Comparison of ENCODE assay signal across 10 mouse cellular contexts in genomic region chr12:27135997-27136559, GRCm38 (mm10).
DNase-seq lines count a peak whose midpoint lies in the region; ATAC-seq and TF ChIP-seq lines count a peak whose summit lies in the region.
"Had no signal": no experiment of that assay in that cellular context is flagged by ENCODE, and none has a peak within 500 bp of the region (broad histone marks: within the 10 kb centered on the region; RNA-seq: fewer than 3 reads in every experiment).

No protein-coding gene starts in this region.

- no peak for TF ChIP-seq CTCF in lung, adult 2 months (IDR thresholded peaks at IDR 0.05; ENCODE audit: insufficient read depth, low read length)
- no peak for TF ChIP-seq CTCF in forebrain, postnatal 0 days (IDR thresholded peaks at IDR 0.05; ENCODE audit: low read depth)
- no peak for TF ChIP-seq CTCF in left cerebral cortex, adult 2 months (IDR thresholded peaks at IDR 0.05)

- H3K9me3 ChIP-seq in lung, embryonic 15.5 days, result no peaks in the 10 kb centered on the region
- H3K9me3 ChIP-seq in forebrain, postnatal 0 days (ENCODE audit: low read length), result no peaks in the 10 kb centered on the region
- no peaks in the 10 kb centered on the region for H3K9me3 ChIP-seq in intestine, embryonic 16.5 days (ENCODE audit: control insufficient read depth, low read length)
- H3K9me3 ChIP-seq in neural tube, embryonic 15.5 days (replicated peaks), result no peaks in the 10 kb centered on the region

- peak overlapping the region; percentile 45 for H3K4me2 ChIP-seq in lung, embryonic 15.5 days
- H3K4me2 ChIP-seq in forebrain, postnatal 0 days (ENCODE audit: low read depth), result no peak overlapping the region
- peak overlapping the region; percentile 45 for H3K4me2 ChIP-seq in intestine, embryonic 16.5 days (ENCODE audit: low read depth, low read length)
- no peak overlapping the region for H3K4me2 ChIP-seq in neural tube, embryonic 15.5 days

- H3K27me3 ChIP-seq in lung, embryonic 15.5 days, result no peaks in the 10 kb centered on the region
- H3K27me3 ChIP-seq in forebrain, postnatal 0 days (ENCODE audit: insufficient read depth, low read length), result no peaks in the 10 kb centered on the region
- no peaks in the 10 kb centered on the region for H3K27me3 ChIP-seq in intestine, embryonic 16.5 days (replicated peaks; ENCODE audit: control insufficient read depth, insufficient read depth, low read length)
- no peaks in the 10 kb centered on the region for H3K27me3 ChIP-seq in neural tube, embryonic 15.5 days (replicated peaks)

- H3K4me1 ChIP-seq in lung, embryonic 15.5 days, result peaks cover 25% of the 10 kb centered on the region
- H3K4me1 ChIP-seq in lung, adult 2 months (ENCODE audit: control insufficient read depth, insufficient read depth, low read length), result no peaks in the 10 kb centered on the region; the same call in 1 of the 2 replicates
- H3K4me1 ChIP-seq in forebrain, postnatal 0 days (ENCODE audit: insufficient read depth), result peaks cover 22% of the 10 kb centered on the region
- H3K4me1 ChIP-seq in intestine, embryonic 16.5 days (ENCODE audit: control insufficient read depth, insufficient read depth, low read length), result peaks cover 20% of the 10 kb centered on the region
- H3K4me1 ChIP-seq in neural tube, embryonic 15.5 days, result peaks cover 26% of the 10 kb centered on the region

- H3K27ac ChIP-seq in lung, embryonic 15.5 days, result peak overlapping the region; percentile 75
- H3K27ac ChIP-seq in forebrain, postnatal 0 days (ENCODE audit: low read depth, low read length), result 0 out of 2 replicates have a peak overlapping the region, but pooled peaks have one; percentile 2
- H3K27ac ChIP-seq in intestine, embryonic 16.5 days (ENCODE audit: low read length), result peak overlapping the region; percentile 59
- peak overlapping the region; percentile 33; the same call in 1 of the 2 replicates for H3K27ac ChIP-seq in neural tube, embryonic 15.5 days (replicated peaks)
- no peak overlapping the region for H3K27ac ChIP-seq in left cerebral cortex, adult 2 months

- no peaks in the 10 kb centered on the region for H3K36me3 ChIP-seq in lung, embryonic 15.5 days
- H3K36me3 ChIP-seq in forebrain, postnatal 0 days (ENCODE audit: insufficient read depth), result no peaks in the 10 kb centered on the region
- H3K36me3 ChIP-seq in intestine, embryonic 16.5 days (ENCODE audit: control insufficient read depth, insufficient read depth, low read length), result no peaks in the 10 kb centered on the region
- no peaks in the 10 kb centered on the region for H3K36me3 ChIP-seq in neural tube, embryonic 15.5 days

- no peak overlapping the region for H3K4me3 ChIP-seq in lung, embryonic 15.5 days
- no peak overlapping the region for H3K4me3 ChIP-seq in lung, adult 2 months (replicated peaks; ENCODE audit: extremely low read depth, low read depth, low read length)
- no peak overlapping the region for H3K4me3 ChIP-seq in forebrain, postnatal 0 days (ENCODE audit: low read depth, low read length)
- no peak overlapping the region for H3K4me3 ChIP-seq in intestine, embryonic 16.5 days (ENCODE audit: low read length)
- H3K4me3 ChIP-seq in neural tube, embryonic 15.5 days (replicated peaks), result no peak overlapping the region
- no peak overlapping the region for H3K4me3 ChIP-seq in left cerebral cortex, adult 2 months
- H3K4me3 ChIP-seq: myocyte had no signal

- 14% methylated on average over 10 of the region's 10 CpGs for WGBS in lung, embryonic 15.5 days
- WGBS in lung, adult 2 months, result 20% methylated on average over 10 of the region's 10 CpGs
- 37% methylated on average over 10 of the region's 10 CpGs for WGBS in forebrain, postnatal 0 days
- 20% methylated on average over 10 of the region's 10 CpGs for WGBS in intestine, embryonic 16.5 days
- WGBS in neural tube, embryonic 15.5 days, result 49% methylated on average over 10 of the region's 10 CpGs

- no peak overlapping the region for H3K9ac ChIP-seq in lung, embryonic 15.5 days
- H3K9ac ChIP-seq in forebrain, postnatal 0 days, result no peak overlapping the region
- peak overlapping the region; percentile 33; the same call in 1 of the 2 replicates for H3K9ac ChIP-seq in intestine, embryonic 16.5 days (ENCODE audit: low read depth, low read length)
- H3K9ac ChIP-seq in neural tube, embryonic 15.5 days (replicated peaks), result no peak overlapping the region

- TF ChIP-seq POLR2A in lung, adult 2 months (IDR thresholded peaks at IDR 0.05; ENCODE audit: borderline replicate concordance, extremely low read depth, low read depth, low read length), result no peak

- DNase-seq in lung, adult 2 months, result no peak
- peak; percentile 45 for DNase-seq in forebrain, postnatal 0 days
- no peak for DNase-seq in left cerebral cortex, adult 2 months (ENCODE audit: extremely low spot score in 1 of 2, low spot score in 2 of 2)
- DNase-seq in adrenal gland, adult 18-20 months (ENCODE audit: low spot score in 2 of 2), result no peak
- DNase-seq: layer of hippocampus, adult 9-11 months had no signal

- intact Hi-C loops in left cerebral cortex, adult 2 months (cut with DNase I), result loop anchor here (5.0 kb wide), 1 partner anchor 254 kb away; no protein-coding TSS in a partner anchor

- peak; percentile 75; the same call in 1 of the 2 replicates for ATAC-seq in lung, embryonic 15.5 days (ENCODE audit: borderline replicate concordance, extremely low read depth, low FRiP score, low TSS enrichment)
- ATAC-seq in forebrain, postnatal 0 days, result no peak
- peak; percentile 54; the same call in 1 of the 2 replicates for ATAC-seq in intestine, embryonic 16.5 days
- no peak for ATAC-seq in neural tube, embryonic 15.5 days (ENCODE audit: low FRiP score)
- ATAC-seq: Patski had no signal

Comparison
In these comparisons a context has a peak if more than half of its experiments do, and no peak if none do; other contexts are left out.
1. ATAC-seq: peak in lung, embryonic 15.5 days (single experiment) and intestine, embryonic 16.5 days (single experiment); none in forebrain, postnatal 0 days (single experiment) and neural tube, embryonic 15.5 days (single experiment).
2. H3K4me2 ChIP-seq: peak in lung, embryonic 15.5 days (single experiment) and intestine, embryonic 16.5 days (single experiment); none in forebrain, postnatal 0 days (single experiment) and neural tube, embryonic 15.5 days (single experiment).